Mouse (Mus musculus): ENCODE measurements at regions not wholly inside any gene's neighbourhood (a gene's known extent, or its start where the extent isn't known, plus 50 kb on each side); places are given as distances from the start of the nearest gene placed in this dataset.
A peak's percentile ranks its signal among the peaks of the same experiment; 100 is the strongest.

GRCm38 (mm10) chr5:126974565-126974964 lies 267.0 kb upstream of the Tmem132c start:
- H3K27me3 ChIP-seq (replicated peaks; ENCODE audit: control insufficient read depth, insufficient read depth, low read length) = no peaks in the 10 kb centered on the region
- H3K4me2 ChIP-seq (ENCODE audit: low read depth, low read length) = no peak overlapping the region
- H3K9me3 ChIP-seq (ENCODE audit: control insufficient read depth, low read length) = no peaks in the 10 kb centered on the region
- no peaks in the 10 kb centered on the region for H3K4me1 ChIP-seq (ENCODE audit: control insufficient read depth, insufficient read depth, low read length)
- no peak overlapping the region for H3K27ac ChIP-seq (ENCODE audit: low read length)
- 85% methylated on average over 3 of the region's 3 CpGs for WGBS
- no peaks in the 10 kb centered on the region for H3K36me3 ChIP-seq (ENCODE audit: control insufficient read depth, insufficient read depth, low read length)
- H3K4me3 ChIP-seq (ENCODE audit: low read length) = no peak overlapping the region
- no peak overlapping the region for H3K9ac ChIP-seq (ENCODE audit: low read depth, low read length)
- no peak for ATAC-seq

GRCm38 (mm10) chr5:126995577-126995976 lies 246.0 kb upstream of the Tmem132c start:
- H3K4me3 ChIP-seq (ENCODE audit: low read length) = no peak overlapping the region
- H3K9me3 ChIP-seq (ENCODE audit: control insufficient read depth, low read length) = no peaks in the 10 kb centered on the region; the same call in 1 of the 2 replicates
- no peaks in the 10 kb centered on the region for H3K4me1 ChIP-seq (ENCODE audit: control insufficient read depth, insufficient read depth, low read length)
- ATAC-seq = no peak
- H3K36me3 ChIP-seq (ENCODE audit: control insufficient read depth, insufficient read depth, low read length) = no peaks in the 10 kb centered on the region
- H3K27ac ChIP-seq (ENCODE audit: low read length) = no peak overlapping the region
- H3K4me2 ChIP-seq (ENCODE audit: low read depth, low read length) = no peak overlapping the region
- H3K27me3 ChIP-seq (replicated peaks; ENCODE audit: control insufficient read depth, insufficient read depth, low read length) = no peaks in the 10 kb centered on the region
- 63% methylated on average over 6 of the region's 6 CpGs for WGBS
- no peak overlapping the region for H3K9ac ChIP-seq (ENCODE audit: low read depth, low read length)

GRCm38 (mm10) chr5:127014166-127014565 lies 227.4 kb upstream of the Tmem132c start:
- H3K27ac ChIP-seq (ENCODE audit: low read length) = no peak overlapping the region
- no peaks in the 10 kb centered on the region for H3K27me3 ChIP-seq (replicated peaks; ENCODE audit: control insufficient read depth, insufficient read depth, low read length)
- no peak overlapping the region for H3K4me2 ChIP-seq (ENCODE audit: low read depth, low read length)
- H3K36me3 ChIP-seq (ENCODE audit: control insufficient read depth, insufficient read depth, low read length) = no peaks in the 10 kb centered on the region
- ATAC-seq = no peak
- H3K9ac ChIP-seq (ENCODE audit: low read depth, low read length) = no peak overlapping the region
- no peaks in the 10 kb centered on the region for H3K9me3 ChIP-seq (ENCODE audit: control insufficient read depth, low read length)
- H3K4me3 ChIP-seq (ENCODE audit: low read length) = no peak overlapping the region
- no peaks in the 10 kb centered on the region for H3K4me1 ChIP-seq (ENCODE audit: control insufficient read depth, insufficient read depth, low read length)
- 71% methylated on average over 3 of the region's 3 CpGs for WGBS

- 55% methylated on average over 4 of the region's 4 CpGs for WGBS
- no peaks in the 10 kb centered on the region for H3K4me1 ChIP-seq (ENCODE audit: control insufficient read depth, insufficient read depth, low read length)
These were observed 225.0 kb upstream of the Tmem132c start for GRCm38 (mm10) chr5:127016467-127017060.

GRCm38 (mm10) chr5:127017971-127018370 lies 223.6 kb upstream of the Tmem132c start:
- no peak for ATAC-seq
- Histone ChIP-seq H3K9me3 (ENCODE audit: control insufficient read depth, low read length) (no peaks in the 10 kb centered on the region), H3K4me2 (ENCODE audit: low read depth, low read length) (no peak overlapping the region), H3K9ac (ENCODE audit: low read depth, low read length) (no peak overlapping the region), H3K4me1 (ENCODE audit: control insufficient read depth, insufficient read depth, low read length) (no peaks in the 10 kb centered on the region), H3K27me3 (replicated peaks; ENCODE audit: control insufficient read depth, insufficient read depth, low read length) (no peaks in the 10 kb centered on the region), H3K36me3 (ENCODE audit: control insufficient read depth, insufficient read depth, low read length) (no peaks in the 10 kb centered on the region), H3K4me3 (ENCODE audit: low read length) (no peak overlapping the region), H3K27ac (ENCODE audit: low read length) (no peak overlapping the region)
- 83% methylated on average over 4 of the region's 4 CpGs for WGBS

More at GRCm38 (mm10) chr5:127016467-127017060, 225.0 kb upstream of the Tmem132c start:
- H3K9ac ChIP-seq (ENCODE audit: low read depth, low read length) = no peak overlapping the region
- no peaks in the 10 kb centered on the region for H3K27me3 ChIP-seq (replicated peaks; ENCODE audit: control insufficient read depth, insufficient read depth, low read length)
- no peaks in the 10 kb centered on the region for H3K36me3 ChIP-seq (ENCODE audit: control insufficient read depth, insufficient read depth, low read length)
- no peak overlapping the region for H3K4me2 ChIP-seq (ENCODE audit: low read depth, low read length)
- no peak for ATAC-seq
- H3K27ac ChIP-seq (ENCODE audit: low read length) = no peak overlapping the region
- no peaks in the 10 kb centered on the region for H3K9me3 ChIP-seq (ENCODE audit: control insufficient read depth, low read length)
- H3K4me3 ChIP-seq (ENCODE audit: low read length) = no peak overlapping the region

GRCm38 (mm10) chr5:127036472-127036871 lies 205.1 kb upstream of the Tmem132c start:
- no peaks in the 10 kb centered on the region for H3K36me3 ChIP-seq (ENCODE audit: control insufficient read depth, insufficient read depth, low read length)
- H3K27me3 ChIP-seq (replicated peaks; ENCODE audit: control insufficient read depth, insufficient read depth, low read length) = no peaks in the 10 kb centered on the region
- H3K4me2 ChIP-seq (ENCODE audit: low read depth, low read length) = no peak overlapping the region
- no peak overlapping the region for H3K27ac ChIP-seq (ENCODE audit: low read length)
- no peak overlapping the region for H3K4me3 ChIP-seq (ENCODE audit: low read length)
- no peak for ATAC-seq
- no peaks in the 10 kb centered on the region for H3K9me3 ChIP-seq (ENCODE audit: control insufficient read depth, low read length)
- 30% methylated on average over 5 of the region's 5 CpGs for WGBS
- H3K4me1 ChIP-seq (ENCODE audit: control insufficient read depth, insufficient read depth, low read length) = no peaks in the 10 kb centered on the region
- H3K9ac ChIP-seq (ENCODE audit: low read depth, low read length) = no peak overlapping the region

- no peak for ATAC-seq
- WGBS = 78% methylated on average over 4 of the region's 4 CpGs
- no peaks in the 10 kb centered on the region for H3K4me1 ChIP-seq (ENCODE audit: control insufficient read depth, insufficient read depth, low read length)
These were observed 183.8 kb upstream of the Tmem132c start for GRCm38 (mm10) chr5:127057770-127058169.

GRCm38 (mm10) chr5:127074327-127074726 lies 167.3 kb upstream of the Tmem132c start:
- Histone ChIP-seq H3K27me3 (replicated peaks; ENCODE audit: control insufficient read depth, insufficient read depth, low read length) (no peaks in the 10 kb centered on the region), H3K36me3 (ENCODE audit: control insufficient read depth, insufficient read depth, low read length) (no peaks in the 10 kb centered on the region), H3K4me1 (ENCODE audit: control insufficient read depth, insufficient read depth, low read length) (no peaks in the 10 kb centered on the region), H3K9ac (ENCODE audit: low read depth, low read length) (no peak overlapping the region), H3K4me2 (ENCODE audit: low read depth, low read length) (no peak overlapping the region), H3K9me3 (ENCODE audit: control insufficient read depth, low read length) (no peaks in the 10 kb centered on the region), H3K27ac (ENCODE audit: low read length) (no peak overlapping the region), H3K4me3 (ENCODE audit: low read length) (no peak overlapping the region)
- peak; percentile 71 for ATAC-seq
- WGBS = 38% methylated on average over 4 of the region's 4 CpGs

More at GRCm38 (mm10) chr5:127057770-127058169, 183.8 kb upstream of the Tmem132c start:
- no peak overlapping the region for H3K9ac ChIP-seq (ENCODE audit: low read depth, low read length)
- H3K27ac ChIP-seq (ENCODE audit: low read length) = no peak overlapping the region
- H3K9me3 ChIP-seq (ENCODE audit: control insufficient read depth, low read length) = no peaks in the 10 kb centered on the region
- no peak overlapping the region for H3K4me3 ChIP-seq (ENCODE audit: low read length)
- H3K4me2 ChIP-seq (ENCODE audit: low read depth, low read length) = no peak overlapping the region
- H3K36me3 ChIP-seq (ENCODE audit: control insufficient read depth, insufficient read depth, low read length) = no peaks in the 10 kb centered on the region
- H3K27me3 ChIP-seq (replicated peaks; ENCODE audit: control insufficient read depth, insufficient read depth, low read length) = no peaks in the 10 kb centered on the region
